Mouse (Mus musculus): ENCODE results near the gene Mctp1.

GRCm38 (mm10) chr13:76422124-76422523 lies 37.8 kb downstream of the Mctp1 start:
- TF ChIP-seq POLR2A (IDR thresholded peaks at IDR 0.05; ENCODE audit: control insufficient read depth, low read depth, low read length) (no peak), CTCF (IDR thresholded peaks at IDR 0.05; ENCODE audit: control insufficient read depth, insufficient read depth, insufficient replicate concordance, low read depth, low read length) (no peak)
